Mouse (Mus musculus) thymus, postnatal 14 days (tissue): ENCODE results near the gene Asb17.
A peak's percentile ranks its signal among the peaks of the same experiment; 100 is the strongest.
"Not testable (repeated sequence)": the region's sequence is repeated elsewhere in the genome, so short reads cannot be mapped to it uniquely, and the experiment has no call there.

Source experiments
- DNase-seq: peaks from one replicate; pipeline ENCODE4 v3.0.0; 2021

Gene Asb17

DNA sequence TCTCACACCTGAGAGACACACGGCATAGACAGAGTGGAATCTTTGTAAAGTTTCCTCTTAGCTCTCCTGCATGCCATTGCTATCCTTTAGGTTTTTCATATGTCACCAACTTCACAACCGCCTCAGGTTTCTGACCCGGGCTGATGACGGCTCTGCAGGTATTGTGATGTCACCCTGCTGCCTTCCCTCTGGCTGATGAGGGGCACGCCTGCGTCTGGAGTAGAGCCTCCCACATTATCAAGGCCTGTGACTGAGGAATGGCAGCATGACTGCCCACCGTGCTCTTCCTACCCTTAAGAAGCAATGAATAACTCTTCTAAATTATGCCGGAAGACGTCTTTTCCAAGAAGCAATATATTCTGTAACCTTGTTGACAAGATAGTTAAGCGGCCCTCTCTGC is at the start of gene Asb17:
Gene Asb17, plus strand, starts transcription at position 180 of the 400 bp plus-strand sequence.
- DNase-seq = no peak

DNA sequence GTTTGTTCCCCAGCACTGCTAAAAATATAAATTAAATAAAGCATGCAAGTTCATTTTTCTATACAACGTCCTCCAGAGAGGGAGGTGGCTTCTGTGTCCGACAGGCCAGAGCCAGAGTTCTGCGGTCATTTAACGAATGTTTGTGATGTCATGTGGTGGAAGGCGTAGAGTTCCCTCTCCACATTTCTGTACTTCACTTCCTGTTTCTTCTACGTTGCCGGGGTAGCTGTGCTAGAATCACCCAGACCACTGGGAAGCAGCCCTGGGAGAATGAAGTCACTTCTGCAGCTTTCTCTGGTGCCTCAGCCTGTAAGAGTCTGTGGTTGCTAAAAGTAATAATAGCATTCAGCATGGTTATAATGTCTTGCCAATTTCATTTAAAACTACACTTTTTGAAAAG is 46.4 kb upstream of the Asb17 start:
- DNase-seq = no peak

DNA sequence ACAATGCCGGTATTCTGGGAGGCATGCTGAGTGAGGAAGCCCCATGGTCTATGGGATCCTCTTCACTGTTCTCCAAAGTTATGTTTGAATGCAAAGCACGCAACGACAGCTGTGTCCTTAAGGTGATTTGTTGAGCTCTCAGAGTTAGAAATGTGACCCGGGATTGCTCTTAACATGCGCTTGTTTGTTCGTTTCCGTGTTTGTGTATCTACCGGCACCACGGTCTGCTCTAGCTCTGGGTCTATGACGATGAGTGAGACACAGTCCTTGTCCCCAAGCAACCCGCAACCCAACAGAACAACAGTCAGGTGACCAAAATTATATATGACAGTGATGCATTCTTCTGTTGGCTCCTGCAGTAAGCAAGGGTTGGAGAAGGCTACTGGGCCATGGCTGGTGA is 44.4 kb upstream of the Asb17 start:
- no peak for DNase-seq

DNA sequence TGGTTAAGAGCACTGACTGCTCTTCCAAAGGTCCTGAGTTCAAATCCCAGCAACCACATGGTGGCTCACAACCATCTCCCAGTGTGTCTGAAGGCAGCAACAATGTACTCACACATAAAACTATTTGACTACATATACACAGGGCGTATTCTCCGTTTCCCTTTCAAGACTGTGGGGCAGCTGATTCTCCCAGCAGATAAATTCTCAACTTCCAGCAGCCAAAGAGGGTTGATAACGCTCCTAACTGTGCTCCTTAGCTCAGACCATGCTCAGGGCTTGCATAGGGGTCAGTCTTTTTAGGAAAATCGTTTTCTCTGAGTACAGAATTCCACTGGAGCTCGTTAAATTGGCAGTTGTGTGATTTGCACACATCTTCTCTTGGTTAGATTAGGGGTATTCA is 43.3 kb upstream of the Asb17 start:
- DNase-seq = no peak

DNA sequence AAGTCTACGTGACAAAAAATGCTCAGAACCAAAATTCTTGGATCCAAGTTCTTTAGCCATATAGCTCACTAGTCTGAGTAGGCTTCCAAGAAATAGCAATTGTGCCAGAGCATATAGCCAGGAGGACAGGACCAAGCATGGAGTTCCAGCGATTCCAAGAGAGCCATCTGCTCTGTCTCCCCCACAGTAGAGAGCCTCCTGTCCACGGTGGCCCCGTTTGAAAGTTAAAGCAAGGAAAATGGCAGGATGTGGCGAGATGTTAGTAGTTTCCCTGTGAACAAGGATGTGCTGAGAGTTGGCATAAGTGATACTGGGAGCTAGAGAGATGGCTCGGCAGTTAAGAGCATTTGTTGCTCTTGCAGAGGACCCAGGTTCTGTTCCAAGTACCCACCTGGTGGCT is 42.5 kb upstream of the Asb17 start:
- no peak for DNase-seq

DNA sequence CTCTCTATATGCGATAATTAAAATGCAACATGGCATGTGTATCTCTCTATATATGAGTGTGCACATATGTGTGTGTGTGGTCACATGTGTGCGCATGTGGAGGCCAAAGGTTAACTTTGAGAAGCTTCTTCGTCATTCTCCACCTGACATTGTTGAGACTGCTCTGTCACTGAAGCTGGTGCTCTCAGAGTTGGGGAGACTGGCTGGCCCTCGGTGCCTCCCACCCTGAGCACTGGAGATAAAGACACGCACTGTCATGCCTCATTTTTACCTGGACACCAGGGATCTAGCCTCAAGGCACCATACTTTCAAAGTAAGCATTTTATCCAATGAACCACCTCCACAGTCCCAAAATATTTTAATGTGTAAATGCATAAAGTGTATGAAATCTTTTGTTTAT is 41.4 kb upstream of the Asb17 start:
- DNase-seq = no peak

DNA sequence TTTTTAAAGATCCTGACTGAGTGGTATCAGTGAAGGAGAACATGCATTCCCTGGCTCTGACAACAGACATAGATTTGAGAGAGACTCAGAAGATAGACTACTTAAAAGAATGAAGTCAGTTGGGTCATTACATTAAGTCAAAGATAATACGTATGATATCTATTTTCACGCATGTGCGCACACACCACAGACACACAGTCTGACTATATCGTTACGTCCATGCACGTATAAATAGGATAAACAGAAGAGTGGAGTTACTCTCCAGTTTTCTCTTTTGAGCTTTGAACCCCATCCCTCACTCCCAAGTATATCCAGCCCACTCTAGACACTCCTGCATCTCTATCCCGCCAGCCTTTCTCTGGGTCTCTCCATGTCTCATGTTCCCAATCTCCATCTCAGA is 40.0 kb upstream of the Asb17 start:
- DNase-seq = no peak

DNA sequence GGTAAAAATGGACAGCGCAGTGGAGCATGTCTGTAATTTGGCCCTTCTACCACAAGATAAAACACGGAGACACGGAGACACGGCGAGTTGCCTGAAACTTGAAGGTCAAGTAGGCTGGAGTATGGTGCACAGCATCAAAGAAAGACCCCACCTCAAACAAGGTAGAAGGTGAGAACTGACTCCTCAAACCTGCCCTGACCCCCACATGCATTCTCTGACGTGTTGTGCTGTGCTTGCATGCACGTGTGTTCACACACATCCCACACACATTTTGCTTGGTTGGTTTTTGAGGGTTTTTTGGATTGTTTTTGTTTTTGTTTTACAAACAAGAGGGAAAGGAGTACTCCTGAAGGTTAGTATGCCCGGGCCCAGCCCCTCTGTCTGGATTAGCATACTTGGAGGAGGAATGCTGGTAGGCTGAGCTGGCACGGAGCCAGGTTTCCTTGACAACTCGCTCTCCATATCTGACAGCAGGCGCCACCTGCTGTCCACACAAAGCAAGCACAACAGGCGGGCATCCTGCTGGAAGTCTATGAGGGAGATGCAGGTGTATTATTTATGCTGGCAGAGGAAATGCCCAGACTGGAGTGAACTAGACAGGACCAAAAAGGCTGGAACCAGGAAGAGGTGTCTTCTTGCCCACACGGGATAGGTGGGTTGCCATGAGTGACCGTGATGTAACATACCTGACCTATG is 37.8 kb upstream of the Asb17 start:
- peak; percentile 84 for DNase-seq

DNA sequence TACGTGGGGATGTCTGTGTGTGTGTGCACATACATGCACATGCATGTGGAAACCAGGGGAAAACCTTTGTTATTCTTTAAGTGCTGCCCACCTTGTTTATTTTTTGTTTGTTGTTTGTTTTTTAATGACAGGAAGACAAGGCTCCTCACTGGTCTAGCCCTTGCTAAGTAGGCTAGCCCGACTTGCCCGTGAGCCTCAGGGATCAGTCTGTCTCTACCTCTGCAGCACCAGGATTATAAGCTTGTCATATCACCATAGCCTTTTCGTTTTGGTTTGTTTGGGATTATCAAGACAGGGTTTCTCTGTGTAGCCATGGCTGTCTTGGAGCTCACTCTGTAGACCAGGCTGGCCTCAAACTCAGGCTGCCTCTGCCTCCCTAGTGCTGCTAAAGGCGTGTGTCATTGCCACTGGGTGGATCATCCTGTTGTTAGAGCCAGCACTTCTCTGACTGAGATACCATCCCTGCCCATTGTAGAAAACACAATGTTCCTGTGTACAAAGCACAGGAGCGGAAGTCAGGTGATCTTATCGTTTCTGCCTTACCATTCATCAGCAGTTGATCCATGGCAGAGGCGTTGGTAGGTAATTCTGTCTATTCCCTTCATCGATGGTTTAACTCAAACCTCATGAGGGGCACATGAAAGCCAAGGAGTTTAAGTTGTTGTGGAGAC is 37.1 kb upstream of the Asb17 start:
- no peak for DNase-seq

DNA sequence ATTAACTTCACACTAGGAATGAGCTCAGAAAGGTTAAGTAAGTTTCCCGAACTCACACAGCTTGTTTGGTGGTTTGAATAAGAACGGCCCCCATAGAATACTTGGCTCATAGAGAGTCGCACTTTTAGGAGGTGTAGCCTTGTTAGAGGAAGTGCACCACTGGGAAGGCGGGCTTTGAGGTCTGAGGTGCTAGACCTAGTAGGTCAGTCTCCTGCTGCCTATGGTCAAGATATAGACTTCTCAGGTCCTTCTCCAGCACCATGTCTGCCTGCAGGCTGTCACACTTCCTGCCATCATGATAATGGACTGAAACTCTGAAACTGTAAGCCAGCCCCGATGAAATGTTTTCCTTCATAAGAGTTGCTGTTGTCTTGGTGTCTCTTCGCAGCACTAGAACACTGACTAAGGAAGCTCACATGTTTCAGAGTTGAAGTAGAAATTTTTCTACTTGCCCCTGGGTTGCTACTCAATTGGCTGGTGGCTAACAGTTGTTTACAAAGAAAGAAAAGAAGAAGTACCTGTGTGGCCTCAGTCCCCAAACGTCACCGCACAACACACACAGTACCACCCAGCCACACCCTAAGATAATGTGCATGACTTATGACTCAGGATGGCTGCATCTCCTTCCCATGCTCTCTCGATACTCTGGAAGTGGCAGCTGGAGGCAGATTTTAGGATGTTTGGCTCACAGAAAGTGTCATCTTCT is 36.4 kb upstream of the Asb17 start:
- DNase-seq = no peak

DNA sequence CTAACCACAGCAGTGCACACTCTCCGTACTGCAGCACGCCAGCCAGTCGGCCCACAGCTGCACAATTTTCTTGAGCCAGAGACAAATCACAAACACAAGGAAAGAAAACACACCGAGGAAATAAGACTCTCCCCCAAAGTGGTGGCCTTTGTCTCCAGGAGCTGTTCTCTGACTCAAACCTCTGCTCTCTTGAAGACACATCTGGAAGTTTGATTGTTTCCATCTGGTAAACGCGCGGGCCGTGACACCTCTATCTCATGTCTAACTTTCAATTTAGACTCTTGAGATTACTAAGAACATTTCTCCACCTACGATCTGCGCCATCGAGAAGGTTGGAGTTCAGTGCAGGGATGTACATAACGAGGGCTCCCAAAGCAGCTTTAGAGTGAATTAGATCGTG is 35.6 kb upstream of the Asb17 start:
- no peak for DNase-seq

DNA sequence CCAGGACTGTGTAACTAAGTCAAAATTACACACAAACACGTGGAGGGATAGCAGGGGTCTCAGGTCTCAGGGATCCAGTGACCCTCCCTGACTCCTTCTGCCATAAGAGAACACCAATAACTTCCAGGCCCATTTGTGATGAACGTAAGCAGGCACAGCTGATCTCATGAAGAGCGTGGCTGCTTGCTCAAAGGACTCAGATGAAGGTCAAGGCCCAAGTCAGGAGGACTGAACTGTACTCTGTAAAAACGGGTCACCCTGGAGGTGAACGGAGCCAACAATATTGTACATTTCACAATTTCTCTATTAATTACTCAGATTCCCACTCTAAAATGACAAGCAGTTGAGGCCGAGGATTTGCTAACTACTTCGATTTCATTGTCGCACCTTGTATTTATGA is 30.0 kb upstream of the Asb17 start:
- no peak for DNase-seq

DNA sequence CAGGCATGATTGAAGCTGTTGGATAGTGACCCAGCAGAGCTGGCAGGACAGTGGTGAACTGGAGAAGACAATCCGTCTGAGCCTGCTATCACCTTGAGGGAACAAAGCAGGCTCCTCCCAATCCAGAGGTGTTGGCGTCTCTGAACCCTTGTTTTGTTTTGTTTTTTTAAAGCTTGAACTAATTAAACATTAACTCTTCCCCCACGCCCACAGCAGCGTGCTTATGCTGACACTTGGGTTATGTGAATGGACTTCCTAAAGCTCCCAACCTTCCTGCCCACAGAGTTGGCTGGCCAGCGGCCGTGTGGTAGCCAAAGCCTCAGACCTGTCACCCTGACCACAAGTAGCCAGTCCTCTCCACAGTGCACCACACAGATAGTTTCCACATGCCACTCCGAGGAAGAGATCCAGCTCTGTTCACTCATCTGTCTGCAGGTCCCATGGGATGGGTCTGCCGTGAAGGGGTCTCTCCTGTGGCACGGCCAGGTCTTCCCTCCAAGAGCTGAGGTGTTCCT is 26.6 kb upstream of the Asb17 start:
- DNase-seq = no peak

DNA sequence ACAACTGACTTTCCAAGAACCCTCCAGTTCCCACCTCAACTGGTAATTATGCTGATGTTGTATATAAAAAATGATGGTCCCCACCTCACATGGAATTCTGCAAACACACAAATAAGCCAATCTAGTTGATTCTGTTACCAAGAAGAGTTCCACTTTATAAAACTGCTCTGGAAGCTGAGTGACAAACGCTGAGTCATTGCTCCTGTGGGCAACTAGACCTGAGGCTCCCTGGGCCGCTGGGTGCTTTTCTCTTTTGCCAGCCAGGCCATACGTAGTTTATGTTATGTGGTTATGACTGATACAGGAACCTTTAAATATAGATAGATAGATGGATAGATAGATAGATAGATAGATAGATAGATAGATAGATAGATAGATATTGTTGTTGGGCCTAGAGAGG is 25.3 kb upstream of the Asb17 start:
- no peak for DNase-seq

DNA sequence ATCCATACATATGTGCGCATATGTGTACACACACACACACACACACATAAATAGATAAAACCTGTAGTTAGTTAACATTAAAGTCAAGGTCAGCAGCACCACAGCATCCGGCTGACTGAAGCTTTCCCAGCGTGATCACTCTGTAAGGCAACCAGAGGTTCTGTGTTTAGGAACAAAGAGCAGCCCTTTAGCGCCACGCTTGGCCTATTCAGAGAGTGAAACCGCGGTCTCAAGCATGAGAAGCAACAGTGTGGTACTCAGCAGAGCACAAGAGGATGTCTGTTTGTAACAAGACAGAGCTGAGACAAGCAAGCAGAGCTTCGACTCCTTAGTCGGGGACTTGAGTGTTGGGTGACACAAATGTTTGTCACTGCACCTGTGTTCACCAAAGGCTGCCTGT is 24.6 kb upstream of the Asb17 start:
- no peak for DNase-seq

DNA sequence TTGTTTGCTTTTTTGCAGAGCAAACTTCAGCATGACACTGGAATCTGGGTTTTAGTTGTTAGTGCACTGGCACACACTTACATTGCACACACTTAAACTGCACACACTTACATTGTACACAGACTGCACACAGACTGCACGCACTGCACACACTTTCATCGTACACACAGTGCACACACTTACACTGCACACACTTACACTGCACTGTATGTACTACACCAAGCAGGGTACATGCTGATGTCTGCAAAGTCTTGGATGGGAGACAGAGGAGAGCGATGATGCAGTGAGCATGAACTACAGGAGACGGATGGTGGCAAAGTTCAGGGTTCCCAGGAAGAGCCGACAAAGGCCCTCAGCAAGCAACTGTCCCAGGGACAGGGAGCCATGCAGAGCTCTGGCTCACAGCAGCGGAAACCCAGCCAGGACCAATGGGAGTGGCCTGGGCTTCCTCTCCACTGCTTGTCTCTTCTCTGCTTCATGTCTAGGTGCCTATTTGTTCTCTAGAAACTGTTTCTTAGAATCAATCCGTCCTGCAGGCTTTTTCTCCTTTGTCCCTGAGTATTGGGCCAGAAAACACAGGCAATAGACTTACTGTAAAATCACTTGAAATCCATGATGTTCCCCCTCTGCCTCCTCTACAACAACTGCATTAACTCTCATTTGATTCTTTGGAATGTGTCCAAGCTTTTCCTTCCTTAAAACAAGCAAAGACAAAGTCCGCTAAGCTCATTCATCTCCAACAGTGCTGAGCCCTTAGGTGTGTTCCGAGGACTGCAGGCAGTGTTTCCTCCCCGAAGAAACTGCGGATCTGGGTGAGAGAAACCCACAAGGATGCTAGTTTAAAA is 20.1 kb upstream of the Asb17 start:
- DNase-seq = no peak

DNA sequence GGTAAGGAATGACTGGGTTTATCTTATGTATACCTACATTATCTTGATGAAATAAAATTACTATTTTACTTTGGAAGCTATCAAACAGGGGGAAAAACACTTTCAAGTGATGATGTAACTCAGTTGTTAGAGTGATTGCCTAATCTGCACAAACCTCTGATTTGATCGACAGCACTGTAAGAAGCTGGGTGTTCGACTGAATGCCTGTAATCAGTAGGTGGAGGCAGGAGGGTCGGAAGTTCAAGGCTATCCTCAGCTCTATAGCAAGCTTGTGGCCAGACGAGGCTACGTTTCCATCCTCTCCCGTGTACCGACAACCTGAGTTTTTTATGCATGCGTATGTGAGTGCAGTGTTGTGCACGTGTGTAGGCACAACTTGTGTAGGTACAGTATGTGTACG is 18.8 kb upstream of the Asb17 start:
- no peak for DNase-seq

DNA sequence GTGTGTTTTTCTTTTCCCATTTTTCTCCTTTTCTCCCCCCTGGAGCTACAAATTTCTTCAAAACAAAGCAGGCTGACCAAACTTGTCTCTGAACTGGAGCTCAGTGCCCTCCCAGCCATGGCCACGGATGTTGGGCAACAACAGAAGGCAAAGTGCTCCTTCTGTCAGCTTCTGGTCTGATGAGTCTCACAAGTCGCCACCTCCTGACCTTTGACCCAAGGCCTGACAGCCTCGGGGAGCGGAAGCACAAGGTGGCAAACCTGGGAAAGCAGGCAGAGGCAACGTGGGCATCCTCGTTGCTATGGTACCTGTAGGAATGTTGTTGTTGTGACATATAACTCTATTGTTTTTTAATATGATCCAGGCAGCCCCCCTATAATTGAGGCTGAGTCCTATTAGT is 17.4 kb upstream of the Asb17 start:
- DNase-seq = no peak

DNA sequence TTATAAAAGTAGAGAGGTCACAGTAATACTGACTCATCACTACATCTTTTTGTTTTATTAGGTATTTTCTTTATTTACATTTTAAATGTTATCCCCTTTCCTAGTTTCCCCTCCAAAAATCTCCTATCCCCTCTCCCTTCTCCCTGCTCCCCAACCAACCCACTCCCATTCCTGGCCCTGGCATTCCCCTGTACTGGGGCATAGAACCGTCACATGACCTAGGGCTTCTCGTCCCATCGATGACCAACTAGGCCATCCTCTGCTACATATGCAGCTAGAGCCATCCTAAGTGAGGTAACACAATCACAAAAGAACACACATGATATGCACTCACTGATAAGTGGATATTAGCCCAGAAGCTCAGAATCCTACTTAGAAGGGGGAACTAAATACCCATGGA is 14.2 kb upstream of the Asb17 start:
- DNase-seq = not testable (repeated sequence)

DNA sequence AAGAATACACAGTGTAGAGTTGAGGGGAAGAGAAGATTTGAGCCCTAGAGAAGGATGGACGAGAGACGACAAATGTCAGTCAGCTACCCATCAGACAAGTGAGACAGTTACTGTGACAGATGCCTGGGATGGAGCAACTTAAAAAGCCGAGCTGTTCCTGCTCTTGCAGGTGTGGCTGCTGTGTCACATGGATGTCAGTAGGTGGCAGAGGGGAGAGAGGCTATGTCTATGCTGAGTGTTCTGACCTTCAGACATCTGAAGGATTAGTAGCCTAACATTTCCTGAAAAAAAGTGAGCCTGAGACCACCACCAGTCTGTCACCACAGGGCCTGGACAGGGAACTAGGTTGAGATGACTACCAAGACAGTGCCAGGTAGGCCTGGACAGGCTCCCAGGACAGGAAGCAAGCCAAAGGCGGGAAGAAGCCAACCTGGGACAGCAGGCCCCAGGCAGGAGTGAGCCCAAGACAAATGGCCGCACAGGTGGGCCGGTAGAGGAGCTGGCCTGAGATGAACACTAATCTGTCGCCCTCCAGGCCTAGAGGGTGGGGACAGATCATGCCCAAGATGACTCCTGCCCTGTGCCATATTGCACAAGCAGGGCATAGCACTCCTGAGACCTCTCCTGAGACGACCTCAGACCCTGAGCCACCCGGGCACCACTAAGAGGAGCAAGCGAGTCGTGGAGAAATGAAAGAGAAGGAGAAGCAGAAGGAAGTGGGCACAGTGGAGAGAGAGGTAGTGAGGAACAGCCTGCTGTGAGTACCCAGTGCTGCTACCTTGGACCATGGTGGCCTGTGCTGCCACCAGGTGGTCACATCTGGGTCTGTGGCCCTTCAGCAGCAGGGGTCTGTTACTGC is 12.8 kb upstream of the Asb17 start:
- DNase-seq = peak; percentile 60

DNA sequence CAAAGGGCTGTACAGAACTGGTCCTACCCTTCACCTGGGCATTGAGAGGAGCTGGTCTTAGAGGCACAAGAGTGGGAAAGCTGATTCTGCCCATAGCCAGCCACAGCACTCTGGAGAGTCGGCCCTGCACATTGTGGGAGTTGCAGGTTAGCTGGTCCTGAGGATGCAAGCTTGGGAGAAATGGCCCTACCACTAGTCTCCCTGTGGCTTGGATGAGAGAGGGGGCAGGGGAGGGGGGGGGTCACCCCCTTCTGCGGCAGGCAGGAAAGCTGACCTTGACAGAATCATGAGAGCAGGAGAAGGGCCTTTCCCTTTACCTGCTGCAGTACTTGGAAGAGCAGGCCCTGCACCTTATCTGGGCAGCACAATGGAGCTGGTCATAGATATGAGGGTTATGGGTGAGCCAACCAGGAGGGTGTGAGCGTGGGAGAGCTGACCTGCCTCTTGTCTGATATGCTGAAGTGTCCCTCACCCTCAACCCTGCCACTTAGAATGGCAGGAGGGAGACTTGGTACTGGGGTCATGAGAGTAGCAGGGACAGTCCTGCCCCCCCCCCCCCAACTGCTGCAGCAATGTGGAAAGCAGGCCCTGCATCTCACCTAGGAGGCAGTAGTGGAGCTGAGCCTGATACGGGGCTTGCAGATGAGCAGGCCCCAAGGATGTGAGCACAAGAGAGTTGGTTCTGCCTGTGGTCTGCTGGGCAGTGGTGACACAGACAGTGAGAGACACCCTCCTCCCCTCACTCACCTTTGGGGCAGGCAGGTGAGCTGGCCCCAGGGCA is 11.9 kb upstream of the Asb17 start:
- no peak for DNase-seq

DNA sequence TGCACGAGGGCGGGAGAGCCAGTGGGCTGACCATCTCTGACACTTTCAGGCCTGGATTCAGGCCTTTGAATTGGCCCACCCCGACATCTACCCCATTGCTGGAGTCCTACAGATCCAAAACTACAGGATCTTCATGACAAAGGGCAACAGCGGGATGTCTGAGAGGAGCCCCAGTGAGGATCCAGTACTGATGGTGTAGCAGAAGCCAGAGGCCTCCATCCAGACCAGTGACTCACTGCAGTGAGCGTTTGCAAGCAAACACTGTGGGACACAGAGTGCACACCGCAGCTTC is 11.4 kb upstream of the Asb17 start:
- DNase-seq = no peak
